8 mouse cellular contexts compared by ENCODE assay signal in the genomic region with DNA sequence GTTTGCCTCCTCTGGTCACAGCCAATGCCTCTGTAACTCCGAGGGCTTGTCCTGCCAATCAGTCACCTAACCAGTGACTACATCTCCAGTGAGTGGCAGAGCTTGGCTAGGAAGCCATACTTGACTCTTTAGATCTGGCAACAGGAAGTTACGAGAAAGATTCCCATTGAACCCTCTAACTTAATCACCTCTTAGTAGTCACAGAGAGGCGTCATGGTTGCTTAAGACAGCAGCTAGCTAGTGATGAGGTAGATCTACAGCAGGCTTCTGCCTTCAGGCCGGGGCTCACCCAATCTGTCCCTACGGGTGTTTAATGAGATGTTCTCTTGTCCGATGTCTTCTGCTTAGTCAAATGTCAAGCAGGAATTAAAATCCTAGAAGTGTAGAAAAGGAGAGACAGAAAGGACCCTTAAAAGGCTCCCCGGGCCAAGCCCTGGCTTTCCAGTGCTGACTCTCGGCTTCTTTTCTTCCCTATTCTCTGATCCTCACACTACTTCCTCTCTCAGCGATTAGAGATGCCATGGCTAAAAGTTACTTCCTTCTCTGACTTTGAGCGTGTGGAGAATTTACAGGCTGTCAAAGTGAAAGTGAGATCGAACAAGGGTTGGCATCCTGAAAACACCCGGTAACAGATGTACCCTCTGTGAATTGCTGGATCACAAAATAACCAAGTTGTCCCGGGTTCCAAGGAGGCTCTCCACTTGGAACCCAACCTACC. TPM values are rescaled to one million over a fixed set of nuclear protein-coding genes. Genes with fewer than 3 reads are reported as not detected.
A peak's percentile ranks its signal among the peaks of the same experiment; 100 is the strongest.
DNase-seq lines count a peak whose midpoint lies in the region; ATAC-seq and TF ChIP-seq lines count a peak whose summit lies in the region.

No protein-coding gene starts in this region.

- no peak for DNase-seq in heart, postnatal 10 days
- DNase-seq in CD4-positive, CD25-positive, alpha-beta regulatory T cell, adult 2 months (ENCODE audit: low read depth, low spot score), result peak; percentile 55
- no peak for DNase-seq in liver, postnatal 0 days
- no peak for DNase-seq in gastrocnemius, adult 18-20 months (ENCODE audit: low spot score)
- DNase-seq in gastrocnemius, postnatal 4 days (ENCODE audit: low spot score in 2 of 2), result no peak
- DNase-seq in kidney, postnatal 25 days, result no peak

- H3K4me2 ChIP-seq in heart, embryonic 11.5 days, result peak overlapping the region; percentile 99
- H3K4me2 ChIP-seq in heart, embryonic 13.5 days, result peak overlapping the region; percentile 96
- peak overlapping the region; percentile 83 for H3K4me2 ChIP-seq in liver, postnatal 0 days (ENCODE audit: low read depth, low read length)

- peaks cover 19% of the 10 kb centered on the region for H3K27me3 ChIP-seq in heart, embryonic 11.5 days (ENCODE audit: control insufficient read depth, insufficient read depth, low read length)
- peaks cover 25% of the 10 kb centered on the region for H3K27me3 ChIP-seq in heart, embryonic 13.5 days (replicated peaks)
- no peaks in the 10 kb centered on the region for H3K27me3 ChIP-seq in liver, postnatal 0 days (ENCODE audit: insufficient read depth, low read length)

- no peaks in the 10 kb centered on the region for H3K9me3 ChIP-seq in heart, embryonic 11.5 days (replicated peaks; ENCODE audit: control insufficient read depth, low read length)
- no peaks in the 10 kb centered on the region for H3K9me3 ChIP-seq in heart, embryonic 13.5 days
- H3K9me3 ChIP-seq in liver, postnatal 0 days (ENCODE audit: low read length), result no peaks in the 10 kb centered on the region

- no peak for ATAC-seq in heart, embryonic 11.5 days (replicated peaks; ENCODE audit: insufficient number of reproducible peaks, low FRiP score, low TSS enrichment)
- ATAC-seq in heart, embryonic 13.5 days (ENCODE audit: extremely low read depth, insufficient number of reproducible peaks, low FRiP score, low TSS enrichment), result no peak
- no peak for ATAC-seq in liver, postnatal 0 days

- no peak overlapping the region for H3K9ac ChIP-seq in heart, embryonic 11.5 days (ENCODE audit: low read depth, low read length)
- no peak overlapping the region for H3K9ac ChIP-seq in heart, embryonic 13.5 days
- H3K9ac ChIP-seq in liver, postnatal 0 days (replicated peaks), result peak overlapping the region; percentile 97; the same call in 1 of the 2 replicates

- no peaks in the 10 kb centered on the region for H3K36me3 ChIP-seq in heart, embryonic 11.5 days (ENCODE audit: control insufficient read depth, insufficient read depth, low read length)
- no peaks in the 10 kb centered on the region for H3K36me3 ChIP-seq in heart, embryonic 13.5 days
- H3K36me3 ChIP-seq in liver, postnatal 0 days (replicated peaks; ENCODE audit: insufficient read depth, low read length), result peaks cover 9% of the 10 kb centered on the region

- H3K27ac ChIP-seq in heart, embryonic 11.5 days (ENCODE audit: low read depth, low read length), result no peak overlapping the region
- no peak overlapping the region for H3K27ac ChIP-seq in heart, embryonic 13.5 days (replicated peaks)
- H3K27ac ChIP-seq in liver, postnatal 0 days (ENCODE audit: low read depth), result peak overlapping the region; percentile 95

- intact Hi-C loops in heart, postnatal 10 days (cut with DNase I), result loop anchor here (5.0 kb wide), 1 partner anchor 70 kb away; no protein-coding TSS in a partner anchor

- peaks cover 3% of the 10 kb centered on the region; the same call in 1 of the 2 replicates for H3K4me1 ChIP-seq in heart, embryonic 11.5 days (ENCODE audit: control insufficient read depth, insufficient read depth, low read length)
- peaks cover 11% of the 10 kb centered on the region for H3K4me1 ChIP-seq in heart, embryonic 13.5 days
- peaks cover 22% of the 10 kb centered on the region for H3K4me1 ChIP-seq in liver, postnatal 0 days (ENCODE audit: insufficient read depth)

- no peak for TF ChIP-seq CTCF in liver, postnatal 0 days (IDR thresholded peaks at IDR 0.05; ENCODE audit: low read depth)

- TF ChIP-seq EP300 in liver, postnatal 0 days (IDR thresholded peaks at IDR 0.05; ENCODE audit: low read depth), result no peak

- no peak overlapping the region for H3K4me3 ChIP-seq in heart, embryonic 11.5 days (ENCODE audit: low read depth, low read length)
- peak overlapping the region; percentile 89 for H3K4me3 ChIP-seq in heart, embryonic 13.5 days
- peak overlapping the region; percentile 97 for H3K4me3 ChIP-seq in liver, postnatal 0 days (ENCODE audit: low read depth, low read length)

- WGBS in heart, embryonic 11.5 days (ENCODE audit: insufficient replicate concordance), result 70% methylated on average over 13 of the region's 13 CpGs
- WGBS in heart, embryonic 13.5 days, result 72% methylated on average over 13 of the region's 13 CpGs
- 51% methylated on average over 13 of the region's 13 CpGs for WGBS in liver, postnatal 0 days (ENCODE audit: insufficient replicate concordance)

RNA-seq across cellular contexts. Expression of gene N4bp2l1, which starts 4.6 kb away (rescaled TPM):
- 3.0 and 3.2 TPM in 2 replicates for polyA plus RNA-seq in heart, embryonic 11.5 days (2014; fragmentation: Nextera tagmentation; extraction: Ambion mirVana)
- 1 to 10 TPM; 4.0 to 4.1 TPM for total RNA-seq in heart, postnatal 10 days (2021)
- polyA plus RNA-seq in heart, embryonic 13.5 days (2015; fragmentation: Nextera tagmentation; extraction: Ambion mirVana), result 3.1 and 3.5 TPM in 2 replicates
- 34.0 and 39.8 TPM in 2 replicates for polyA plus RNA-seq in liver, postnatal 0 days (2015; fragmentation: Nextera tagmentation; extraction: Ambion mirVana)
- total RNA-seq in gastrocnemius, adult 18-20 months (2021), result 1 to 10 TPM; 2.5 to 3.3 TPM
- 1 to 10 TPM; 3.5 to 3.9 TPM for total RNA-seq in gastrocnemius, postnatal 4 days (2021)
